Mouse (Mus musculus) heart, embryonic 16.5 days (tissue): ENCODE results near the gene Fchsd2. TPM values are rescaled to one million over a fixed set of nuclear protein-coding genes. Genes with fewer than 3 reads are reported as not detected.

Experiments
- ATAC-seq: fragments of 200-750 bp; cut with Nextera tagmentation; replicated peaks from 2 replicates; pipeline ENCODE4 v1.8.0; 2017; ENCODE audit warnings: moderate number of reproducible peaks; ENCODE audit not compliant: insufficient read depth, low FRiP score; ENCODE audit errors: extremely low read depth
- H3K27ac ChIP-seq: fragments of 300-500 bp; sonication (generic); 2 replicates; pipeline ENCODE4 v1.5.1; 2014; ENCODE audit warnings: mild to moderate bottlenecking, low read length, control low read depth, moderate library complexity
- H3K27me3 ChIP-seq: fragments of 300-500 bp; sonication (generic); 2 replicates; pipeline ENCODE4 v1.6.1; 2014; ENCODE audit warnings: low read length, mixed read lengths; ENCODE audit not compliant: control insufficient read depth, insufficient read depth
- H3K36me3 ChIP-seq: fragments of 300-500 bp; sonication (generic); 2 replicates; pipeline ENCODE4 v1.6.1; 2014; ENCODE audit not compliant: control insufficient read depth, insufficient read depth
- H3K4me1 ChIP-seq: fragments of 300-500 bp; sonication (generic); 2 replicates; pipeline ENCODE4 v1.6.1; 2014; ENCODE audit warnings: low read length, mixed read lengths; ENCODE audit not compliant: control insufficient read depth, insufficient read depth
- H3K4me2 ChIP-seq: fragments of 300-500 bp; sonication (generic); 2 replicates; pipeline ENCODE4 v1.6.1; 2014; ENCODE audit warnings: low read depth, mild to moderate bottlenecking, control low read depth, low read length
- H3K4me3 ChIP-seq: fragments of 300-500 bp; sonication (generic); 2 replicates; pipeline ENCODE4 v1.5.1; 2014; ENCODE audit warnings: mild to moderate bottlenecking, control low read depth, low read length
- H3K9ac ChIP-seq: fragments of 300-500 bp; sonication (generic); 2 replicates; pipeline ENCODE4 v1.6.1; 2014; ENCODE audit warnings: low read length, control low read depth
- H3K9me3 ChIP-seq: fragments of 300-500 bp; sonication (generic); replicated peaks from 2 replicates; pipeline ENCODE4 v1.6.1; 2016; ENCODE audit warnings: low read length; ENCODE audit not compliant: control insufficient read depth
- WGBS: fragments of 180-500 bp; shearing (Covaris S2); extraction: QIAGEN DNeasy Blood & Tissue Kit; methylation state at CpG from one replicate; pipeline ENCODE4 v1.1.7; 2014; 5-methylcytosine and 5-hydroxymethylcytosine counted together
- polyA plus RNA-seq: library from polyadenylated mRNA; unstranded; fragments of >200 nt; fragmentation: Nextera tagmentation; extraction: Ambion mirVana; gene quantifications from 2 replicates; pipeline ENCODE4 v1.2.1, GENCODE M21; 2015

Fchsd2 gene
- polyA plus RNA-seq, 1 experiment from 2014 or later, result 16.4 TPM

DNA sequence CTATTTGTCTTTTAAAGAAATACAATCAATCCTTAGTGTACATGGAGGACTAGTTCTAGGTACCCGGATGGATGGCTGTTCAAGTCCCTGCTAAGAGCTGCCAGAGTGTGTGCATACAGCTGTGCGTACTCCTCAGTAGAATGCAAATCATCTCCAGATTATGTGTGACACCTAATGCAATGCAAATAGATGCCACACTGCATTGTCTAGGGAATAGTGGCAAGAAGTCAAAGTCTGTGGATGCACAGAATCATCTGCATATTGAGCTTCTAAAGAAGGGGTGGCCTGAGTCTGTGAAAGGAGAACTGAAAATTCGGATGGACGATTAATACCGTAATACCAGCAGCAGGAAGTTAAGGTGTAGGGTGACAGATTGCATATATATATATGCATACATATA, 33.5 kb upstream of the Fchsd2 start:
- no peaks in the 10 kb centered on the region for H3K27me3 ChIP-seq
- no peak overlapping the region for H3K4me3 ChIP-seq
- WGBS, result 89% methylated on average over 5 of the region's 5 CpGs
- no peaks in the 10 kb centered on the region for H3K36me3 ChIP-seq
- no peaks in the 10 kb centered on the region for H3K9me3 ChIP-seq
- H3K9ac ChIP-seq, result no peak overlapping the region
- no peaks in the 10 kb centered on the region for H3K4me1 ChIP-seq
- ATAC-seq, result no peak
- H3K27ac ChIP-seq, result no peak overlapping the region
- H3K4me2 ChIP-seq, result no peak overlapping the region

DNA sequence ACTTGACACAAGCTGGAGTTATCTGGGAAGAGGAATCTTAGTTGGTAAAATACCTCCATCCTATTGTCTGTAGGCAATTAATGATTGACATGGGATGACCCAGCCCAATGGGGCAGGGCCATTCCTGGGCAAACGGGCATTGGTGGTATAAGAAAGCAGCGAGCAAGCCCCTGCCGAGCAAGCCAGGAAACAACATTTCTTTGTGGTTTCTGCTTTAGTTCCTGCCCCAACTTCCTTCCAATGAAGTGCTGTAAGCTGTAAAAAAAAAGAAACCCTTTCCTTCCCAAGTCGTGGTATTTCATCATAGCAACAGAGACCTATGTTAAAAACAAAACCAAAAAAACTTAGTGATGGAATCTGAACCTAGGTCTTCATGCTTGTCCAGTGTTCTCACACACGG, 32.2 kb upstream of the Fchsd2 start:
- no peak for ATAC-seq
- Histone ChIP-seq H3K36me3 (no peaks in the 10 kb centered on the region), H3K27me3 (no peaks in the 10 kb centered on the region), H3K9ac (no peak overlapping the region), H3K4me3 (no peak overlapping the region), H3K27ac (no peak overlapping the region), H3K9me3 (no peaks in the 10 kb centered on the region), H3K4me1 (no peaks in the 10 kb centered on the region), H3K4me2 (no peak overlapping the region)
- 57% methylated on average over 5 of the region's 5 CpGs for WGBS

DNA sequence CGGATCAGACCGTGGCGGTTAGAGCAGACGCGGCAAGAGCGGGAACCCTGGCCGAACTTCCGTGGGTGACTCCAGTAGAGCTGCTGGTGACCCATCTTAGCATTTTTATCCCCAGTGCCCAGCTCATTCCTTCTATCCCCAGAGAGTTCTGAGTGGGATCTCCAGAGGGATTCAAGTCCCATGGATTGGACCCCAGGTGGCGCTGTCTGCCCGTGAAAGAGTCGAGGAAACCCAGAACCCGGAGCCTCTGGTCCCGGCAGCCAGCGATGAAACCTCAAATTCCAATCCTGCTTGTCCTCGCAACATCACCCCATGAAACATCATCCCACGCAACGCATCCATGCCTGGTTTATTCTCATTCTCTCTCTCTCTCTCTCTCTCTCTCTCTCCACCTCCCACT, 31.3 kb upstream of the Fchsd2 start:
- WGBS, result 2% methylated on average over 17 of the region's 17 CpGs
- peak overlapping the region; percentile 60 for H3K4me2 ChIP-seq
- H3K4me1 ChIP-seq, result no peaks in the 10 kb centered on the region
- ATAC-seq, result peak; percentile 52; the same call in 1 of the 2 replicates
- no peak overlapping the region for H3K27ac ChIP-seq
- H3K4me3 ChIP-seq, result peak overlapping the region; percentile 30; the same call in 1 of the 2 replicates
- no peaks in the 10 kb centered on the region for H3K9me3 ChIP-seq
- no peaks in the 10 kb centered on the region for H3K27me3 ChIP-seq
- no peaks in the 10 kb centered on the region for H3K36me3 ChIP-seq
- no peak overlapping the region; the same call in 1 of the 2 replicates for H3K9ac ChIP-seq

DNA sequence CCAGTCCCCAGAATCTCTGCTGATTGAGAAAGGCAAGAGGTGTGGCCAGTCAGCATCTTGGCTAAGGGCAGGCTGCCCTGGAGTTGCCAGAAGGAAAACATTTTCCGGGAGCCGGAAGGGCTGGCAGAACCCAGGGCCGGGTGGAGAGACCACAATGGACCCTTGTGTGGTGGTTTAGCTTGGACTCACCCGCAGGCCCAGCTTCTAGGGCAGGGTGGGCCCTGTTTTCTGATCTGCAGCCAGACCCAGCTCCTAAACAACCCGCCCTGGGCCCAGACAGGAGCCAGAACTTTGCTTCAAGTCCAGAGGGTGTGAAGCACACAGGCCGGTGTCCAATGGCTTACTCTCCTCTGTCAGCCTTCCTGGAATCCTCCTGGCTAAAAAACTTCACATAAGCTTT, 30.4 kb upstream of the Fchsd2 start:
- no peaks in the 10 kb centered on the region for H3K4me1 ChIP-seq
- 89% methylated on average over 6 of the region's 6 CpGs for WGBS
- H3K36me3 ChIP-seq, result no peaks in the 10 kb centered on the region
- no peak for ATAC-seq
- H3K4me2 ChIP-seq, result no peak overlapping the region
- no peaks in the 10 kb centered on the region for H3K27me3 ChIP-seq
- H3K4me3 ChIP-seq, result no peak overlapping the region
- H3K9ac ChIP-seq, result no peak overlapping the region
- no peaks in the 10 kb centered on the region for H3K9me3 ChIP-seq
- no peak overlapping the region for H3K27ac ChIP-seq

DNA sequence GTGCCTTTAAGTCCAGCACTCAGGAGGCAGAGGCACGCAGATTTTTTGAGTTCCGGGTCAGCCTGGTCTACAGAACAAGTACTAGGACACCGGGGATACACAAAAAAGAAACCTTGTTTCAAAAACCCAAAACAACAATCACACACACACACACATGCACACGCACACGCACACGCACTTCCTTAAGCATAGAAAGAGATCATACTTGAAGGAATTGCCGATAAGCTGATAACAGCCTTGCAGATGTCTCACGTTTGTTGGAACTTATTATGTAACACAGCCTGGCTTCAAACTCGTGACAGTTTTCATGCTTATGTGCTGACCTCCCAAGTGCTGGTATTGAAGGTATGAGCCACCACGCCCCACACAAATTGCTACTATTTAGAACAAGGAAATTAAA, 29.1 kb upstream of the Fchsd2 start:
- ATAC-seq, result no peak
- WGBS, result 75% methylated on average over 10 of the region's 10 CpGs

DNA sequence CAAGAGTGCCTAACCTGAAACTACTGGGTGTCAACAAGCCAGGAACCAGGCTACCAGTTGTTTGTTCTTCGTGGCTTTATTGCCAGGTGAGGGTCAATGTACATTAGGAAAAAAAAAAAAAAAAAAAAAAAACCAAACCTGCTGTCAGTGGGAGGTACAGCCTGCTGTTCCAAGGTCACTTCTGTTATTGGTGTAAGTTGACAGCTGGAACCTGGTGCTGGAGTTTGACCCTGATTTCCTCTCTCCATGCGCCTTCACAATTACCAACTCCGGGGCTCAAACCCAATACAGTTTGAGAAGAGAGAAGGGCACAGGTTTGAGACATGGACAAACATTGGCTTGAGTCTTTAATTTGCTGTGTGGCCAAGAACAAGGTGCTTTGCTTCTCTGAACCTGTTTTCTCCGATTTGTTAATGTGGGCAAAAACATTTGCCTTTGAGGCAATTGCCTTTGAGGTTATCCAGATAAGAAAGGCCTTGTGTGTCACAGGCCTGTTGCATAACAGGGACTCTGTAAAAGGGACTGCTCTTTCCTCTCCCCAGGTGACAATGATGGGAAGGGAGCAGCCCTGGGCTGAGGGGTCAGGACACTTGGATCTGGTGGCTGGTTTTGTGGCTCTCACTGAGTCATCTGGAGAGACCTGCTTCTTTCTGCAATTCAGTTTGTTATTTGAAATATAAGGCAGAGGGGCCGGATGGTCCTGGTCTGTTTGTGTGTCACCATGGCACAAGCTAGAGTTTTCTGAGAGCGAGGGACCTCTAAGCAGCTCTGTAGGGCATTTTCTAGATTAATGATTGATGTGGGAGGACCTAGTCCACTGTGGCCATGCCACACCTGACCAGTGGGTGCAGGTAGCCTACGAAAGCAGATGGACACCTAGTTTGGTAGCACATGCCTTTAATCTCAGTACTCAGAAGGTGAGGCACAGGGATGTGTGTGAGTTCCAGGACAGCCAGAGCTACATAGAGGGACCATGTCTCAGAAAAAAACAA, 27.7 kb upstream of the Fchsd2 start:
- H3K4me1 ChIP-seq, result no peaks in the 10 kb centered on the region
- H3K4me2 ChIP-seq, result no peak overlapping the region
- WGBS, result 80% methylated on average over 7 of the region's 7 CpGs
- no peak overlapping the region for H3K4me3 ChIP-seq
- no peaks in the 10 kb centered on the region for H3K36me3 ChIP-seq
- no peak for ATAC-seq
- H3K27me3 ChIP-seq, result no peaks in the 10 kb centered on the region
- H3K9me3 ChIP-seq, result no peaks in the 10 kb centered on the region
- H3K27ac ChIP-seq, result no peak overlapping the region
- no peak overlapping the region for H3K9ac ChIP-seq

More for the DNA sequence above, 29.1 kb upstream of the Fchsd2 start:
- H3K4me3 ChIP-seq, result no peak overlapping the region
- H3K36me3 ChIP-seq, result no peaks in the 10 kb centered on the region
- no peak overlapping the region for H3K27ac ChIP-seq
- H3K9ac ChIP-seq, result no peak overlapping the region
- no peaks in the 10 kb centered on the region for H3K9me3 ChIP-seq
- no peaks in the 10 kb centered on the region for H3K4me1 ChIP-seq
- no peak overlapping the region for H3K4me2 ChIP-seq
- no peaks in the 10 kb centered on the region for H3K27me3 ChIP-seq

DNA sequence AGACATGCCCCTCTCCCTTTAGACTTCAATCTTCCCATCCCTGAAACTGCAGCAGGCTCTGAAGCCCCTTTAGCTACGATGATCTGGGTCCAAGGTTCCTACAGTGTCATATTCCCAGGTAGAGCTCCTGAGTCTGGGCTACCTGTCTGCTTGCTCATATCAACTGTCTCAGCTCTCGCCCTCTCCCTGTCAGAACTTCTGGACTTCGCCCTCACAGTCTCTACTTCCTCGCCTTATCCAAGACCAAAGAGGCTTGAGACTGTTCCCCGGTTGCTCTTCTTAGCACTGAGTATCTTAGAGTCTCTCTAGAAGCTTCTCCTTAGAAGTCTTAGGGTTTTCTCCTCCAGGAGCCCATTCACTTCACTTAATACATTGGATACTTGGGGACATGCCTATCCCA, 26.7 kb upstream of the Fchsd2 start:
- H3K9ac ChIP-seq, result no peak overlapping the region
- H3K4me2 ChIP-seq, result no peak overlapping the region
- H3K36me3 ChIP-seq, result no peaks in the 10 kb centered on the region
- no peak overlapping the region for H3K4me3 ChIP-seq
- 87% methylated on average over 5 of the region's 5 CpGs for WGBS
- H3K27ac ChIP-seq, result no peak overlapping the region
- no peaks in the 10 kb centered on the region for H3K9me3 ChIP-seq
- no peaks in the 10 kb centered on the region for H3K27me3 ChIP-seq
- H3K4me1 ChIP-seq, result 0 out of 2 replicates have a peak, but pooled peaks cover 2% of the 10 kb centered on the region
- ATAC-seq, result no peak

DNA sequence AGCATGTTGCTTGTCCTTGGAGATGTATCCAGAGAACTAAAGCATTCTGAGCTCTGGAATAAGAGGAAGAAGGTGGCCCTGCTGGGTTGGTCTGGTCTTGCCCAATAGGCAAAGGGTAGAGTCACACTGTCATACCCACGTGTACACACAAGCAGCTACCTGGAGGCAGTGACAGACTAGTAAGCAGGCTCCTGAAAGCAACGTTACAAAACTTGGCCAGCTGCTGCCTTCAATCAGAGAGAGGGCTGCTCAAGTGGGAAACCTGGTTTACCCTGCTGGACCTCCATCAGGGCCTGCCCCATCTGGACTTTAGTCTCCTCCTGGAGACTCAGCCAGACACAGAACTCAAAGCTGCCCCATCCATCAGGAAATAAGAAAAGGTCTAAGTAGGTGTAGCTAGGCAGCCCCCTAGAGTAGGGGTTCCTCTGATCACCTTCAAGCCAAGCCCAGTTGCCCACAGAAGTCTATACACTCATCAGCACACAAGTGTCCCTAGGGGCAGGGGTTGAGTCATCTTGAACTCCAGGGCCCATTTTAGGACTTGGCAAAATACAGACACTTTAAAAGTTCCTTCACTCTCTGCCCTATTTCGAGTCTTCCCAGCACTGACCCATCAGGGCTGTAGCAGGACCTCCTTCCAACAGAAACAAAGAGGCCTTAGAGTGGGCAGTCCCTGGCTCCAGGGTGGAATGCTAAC, 25.9 kb upstream of the Fchsd2 start:
- 66% methylated on average over 3 of the region's 3 CpGs for WGBS
- H3K9ac ChIP-seq, result no peak overlapping the region
- H3K36me3 ChIP-seq, result no peaks in the 10 kb centered on the region
- 0 out of 2 replicates have a peak, but pooled peaks cover 2% of the 10 kb centered on the region for H3K4me1 ChIP-seq
- H3K4me3 ChIP-seq, result no peak overlapping the region
- no peaks in the 10 kb centered on the region for H3K9me3 ChIP-seq
- no peak overlapping the region for H3K4me2 ChIP-seq
- H3K27ac ChIP-seq, result no peak overlapping the region
- no peaks in the 10 kb centered on the region for H3K27me3 ChIP-seq
- ATAC-seq, result no peak

DNA sequence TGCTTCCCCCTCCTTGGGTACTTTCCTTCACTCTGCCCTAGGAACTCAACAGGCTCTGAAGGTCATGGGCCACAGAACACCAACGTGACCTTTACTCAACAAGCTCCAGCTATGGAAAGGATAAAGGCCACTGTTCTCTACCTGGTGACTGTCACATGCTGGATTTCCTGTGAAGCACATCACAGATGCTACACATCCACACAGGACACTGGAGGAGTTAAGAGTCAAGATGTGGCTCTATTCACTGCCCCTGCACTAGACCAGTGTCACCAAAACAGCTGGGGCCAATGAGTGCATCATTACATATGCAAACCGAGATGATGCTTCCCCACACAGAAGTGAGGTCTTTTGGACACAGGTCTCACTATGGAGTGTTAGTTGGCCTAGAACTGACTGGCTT, 25.1 kb upstream of the Fchsd2 start:
- H3K36me3 ChIP-seq, result no peaks in the 10 kb centered on the region
- no peak overlapping the region for H3K27ac ChIP-seq
- no peaks in the 10 kb centered on the region for H3K9me3 ChIP-seq
- H3K4me3 ChIP-seq, result no peak overlapping the region
- no peaks in the 10 kb centered on the region for H3K27me3 ChIP-seq
- no peak for ATAC-seq
- H3K4me1 ChIP-seq, result 0 out of 2 replicates have a peak, but pooled peaks cover 5% of the 10 kb centered on the region
- no peak overlapping the region for H3K4me2 ChIP-seq
- H3K9ac ChIP-seq, result no peak overlapping the region
- 81% methylated on average over 2 of the region's 2 CpGs for WGBS
